Mouse (Mus musculus): ENCODE measurements around the gene Lyrm9.

Gene Lyrm9

GRCm38 (mm10) chr11:78814461-78814941 lies 11.9 kb upstream of the Lyrm9 start:
- in situ Hi-C loops (cut with MboI, MseI): no loop called here

GRCm38 (mm10) chr11:78815986-78816792 lies 10.2 kb upstream of the Lyrm9 start:
- in situ Hi-C loops (cut with MboI, MseI): loop anchor here in 1 of 2 experiments (5.0 kb wide), 1 partner anchor 234 kb away; no protein-coding TSS in a partner anchor

GRCm38 (mm10) chr11:78817311-78818022 lies 8.9 kb upstream of the Lyrm9 start:
- in situ Hi-C loops (cut with MboI, MseI): loop anchor here in 1 of 2 experiments (5.0 kb wide), 1 partner anchor 235 kb away; no protein-coding TSS in a partner anchor

- in situ Hi-C loops (cut with MboI, MseI): no loop called here
Measured at GRCm38 (mm10) chr11:78820337-78821000, 5.9 kb upstream of the Lyrm9 start.

- in situ Hi-C loops (cut with MboI, MseI): no loop called here
Measured at GRCm38 (mm10) chr11:78822792-78823498, 3.4 kb upstream of the Lyrm9 start.

- in situ Hi-C loops (cut with MboI, MseI): loop anchor here in 1 of 2 experiments (25.0 kb wide), 1 partner anchor 240 kb away; no protein-coding TSS in a partner anchor
Measured at GRCm38 (mm10) chr11:78827546-78827945, 1.2 kb downstream of the Lyrm9 start.

- in situ Hi-C loops (cut with MboI, MseI): loop anchor here in 1 of 2 experiments (25.0 kb wide), 1 partner anchor 241 kb away; no protein-coding TSS in a partner anchor
Measured at GRCm38 (mm10) chr11:78828386-78828785, 2.0 kb downstream of the Lyrm9 start.

GRCm38 (mm10) chr11:78829373-78829772 lies 3.0 kb downstream of the Lyrm9 start:
- in situ Hi-C loops (cut with MboI, MseI): loop anchor here in 1 of 2 experiments (25.0 kb wide), 1 partner anchor 242 kb away; no protein-coding TSS in a partner anchor

- in situ Hi-C loops (cut with MboI, MseI): loop anchor here in 1 of 2 experiments (25.0 kb wide), 1 partner anchor 243 kb away; no protein-coding TSS in a partner anchor
Measured at GRCm38 (mm10) chr11:78830180-78830579, 3.8 kb downstream of the Lyrm9 start.

GRCm38 (mm10) chr11:78831716-78832115 lies 5.3 kb downstream of the Lyrm9 start:
- in situ Hi-C loops (cut with MboI, MseI): loop anchor here in 1 of 2 experiments (25.0 kb wide), 1 partner anchor 244 kb away; no protein-coding TSS in a partner anchor

- in situ Hi-C loops (cut with MboI, MseI): loop anchor here in 1 of 2 experiments (25.0 kb wide), 1 partner anchor 245 kb away; no protein-coding TSS in a partner anchor
Measured at GRCm38 (mm10) chr11:78832117-78832726, 5.8 kb downstream of the Lyrm9 start.

GRCm38 (mm10) chr11:78832816-78833314 lies 6.5 kb downstream of the Lyrm9 start:
- in situ Hi-C loops (cut with MboI, MseI): loop anchor here in 1 of 2 experiments (25.0 kb wide), 1 partner anchor 246 kb away; no protein-coding TSS in a partner anchor

GRCm38 (mm10) chr11:78836486-78836885 lies 10.1 kb downstream of the Lyrm9 start:
- in situ Hi-C loops (cut with MboI, MseI): loop anchor here in 1 of 2 experiments (5.0 to 25.0 kb wide), 2 partner anchors 249 to 376 kb away; no protein-coding TSS in a partner anchor

GRCm38 (mm10) chr11:78837989-78838388 lies 11.6 kb downstream of the Lyrm9 start:
- in situ Hi-C loops (cut with MboI, MseI): loop anchor here in 1 of 2 experiments (5.0 to 25.0 kb wide), 2 partner anchors 251 to 374 kb away; no protein-coding TSS in a partner anchor

GRCm38 (mm10) chr11:78839491-78839890 lies 13.1 kb downstream of the Lyrm9 start:
- in situ Hi-C loops (cut with MboI, MseI): loop anchor here in 1 of 2 experiments (5.0 to 25.0 kb wide), 2 partner anchors 252 to 373 kb away; no protein-coding TSS in a partner anchor

- in situ Hi-C loops (cut with MboI, MseI): loop anchor here (5.0 to 25.0 kb wide), 3 partner anchors 112 to 253 kb away; no protein-coding TSS in a partner anchor
Measured at GRCm38 (mm10) chr11:78840141-78840540, 13.8 kb downstream of the Lyrm9 start.

- in situ Hi-C loops (cut with MboI, MseI): loop anchor here (5.0 to 25.0 kb wide), 3 partner anchors 110 to 255 kb away; no protein-coding TSS in a partner anchor
Measured at GRCm38 (mm10) chr11:78841987-78842386, 15.6 kb downstream of the Lyrm9 start.

GRCm38 (mm10) chr11:78846620-78847019 lies 20.2 kb downstream of the Lyrm9 start:
- in situ Hi-C loops (cut with MboI, MseI): loop anchor here (10.0 to 25.0 kb wide), 2 partner anchors 108 to 259 kb away; no protein-coding TSS in a partner anchor

Data from T-helper 17 cell (primary cell).